Mouse (Mus musculus) spleen, adult 2 months (tissue): Measurements from ENCODE around the gene Pik3cd. TPM values are rescaled to one million over a fixed set of nuclear protein-coding genes. Genes with fewer than 3 reads are reported as not detected.

Source experiments
- DNase-seq, 2 experiments: peaks; one replicate each; pipeline versions ENCODE4 v3.0.0 to v3.0.0-alpha.2; 2012 to 2021; ENCODE audit warnings: low spot score in 2 of 2, low read depth in 1 of 2
- H3K27ac ChIP-seq: fragments of 200-500 bp; 2 replicates; pipeline ENCODE4 v1.5.1; 2012; ENCODE audit warnings: low read length, inconsistent platforms; ENCODE audit not compliant: insufficient read depth
- H3K27me3 ChIP-seq: fragments of 200-500 bp; 2 replicates; pipeline ENCODE4 v1.6.1; 2012; ENCODE audit warnings: mild to moderate bottlenecking, moderate library complexity, low read length, inconsistent platforms; ENCODE audit not compliant: control insufficient read depth, insufficient read depth
- H3K36me3 ChIP-seq: fragments of 200-500 bp; 2 replicates; pipeline ENCODE4 v1.6.1; 2012; ENCODE audit warnings: mild to moderate bottlenecking, low read length, inconsistent platforms; ENCODE audit not compliant: control insufficient read depth, insufficient read depth
- H3K4me1 ChIP-seq: fragments of 200-500 bp; 2 replicates; pipeline ENCODE4 v1.6.1; 2011; ENCODE audit warnings: inconsistent platforms; ENCODE audit not compliant: control insufficient read depth, insufficient read depth, insufficient read length
- H3K4me3 ChIP-seq: fragments of 200-500 bp; 2 replicates; pipeline ENCODE4 v1.5.1; 2011; ENCODE audit warnings: mild to moderate bottlenecking, inconsistent platforms; ENCODE audit not compliant: insufficient read depth, insufficient read length; ENCODE audit errors: extremely low read depth
- CTCF ChIP-seq: fragments of 200-500 bp; IDR thresholded peaks from 2 replicates; pipeline ENCODE4 v1.5.1; 2011; ENCODE audit warnings: mild to moderate bottlenecking, inconsistent platforms; ENCODE audit not compliant: insufficient read depth, insufficient read length, insufficient replicate concordance; ENCODE audit errors: extremely low read depth
- POLR2A ChIP-seq: fragments of 200-500 bp; IDR thresholded peaks from 2 replicates; pipeline ENCODE4 v1.6.1; 2011; ENCODE audit warnings: low read depth, low read length, inconsistent platforms
- WGBS: fragments of 180-500 bp; shearing (Covaris S2); methylation state at CpG from one replicate; pipeline ENCODE4 v1.1.7; 2018; 5-methylcytosine and 5-hydroxymethylcytosine counted together
- polyA plus RNA-seq: library from polyadenylated mRNA; depleted of rRNA; stranded (reverse); fragments of >200 nt; gene quantifications from 2 replicates; pipeline ENCODE4 v1.2.3, GENCODE M21; 2012

The Pik3cd gene
- polyA plus RNA-seq, 1 experiment: 104 TPM

- H3K4me3 ChIP-seq: no peak overlapping the region
- no peak for TF ChIP-seq POLR2A
- TF ChIP-seq CTCF: no peak
- H3K27ac ChIP-seq: peak overlapping the region; percentile 91
- peak in 1 of 2 experiments; percentile 60 for DNase-seq
- H3K4me1 ChIP-seq: peaks cover 34% of the 10 kb centered on the region; the same call in 1 of the 2 replicates
- peaks cover 26% of the 10 kb centered on the region for H3K36me3 ChIP-seq
- no peaks in the 10 kb centered on the region for H3K27me3 ChIP-seq
- WGBS: 10% methylated on average over 6 of the region's 6 CpGs
These were observed 37.2 kb downstream of the Pik3cd start for GRCm38 (mm10) chr4:149665016-149665691.

GRCm38 (mm10) chr4:149663849-149664503 is 38.4 kb downstream of the Pik3cd start:
- peak overlapping the region; percentile 81 for H3K27ac ChIP-seq
- no peaks in the 10 kb centered on the region for H3K27me3 ChIP-seq
- DNase-seq: no peak
- 54% methylated on average over 7 of the region's 7 CpGs for WGBS
- no peak for TF ChIP-seq CTCF
- no peak for TF ChIP-seq POLR2A
- H3K4me1 ChIP-seq: peaks cover 41% of the 10 kb centered on the region
- H3K4me3 ChIP-seq: no peak overlapping the region
- H3K36me3 ChIP-seq: peaks cover 31% of the 10 kb centered on the region

- WGBS: 55% methylated on average over 14 of the region's 14 CpGs
- H3K27me3 ChIP-seq: no peaks in the 10 kb centered on the region
- peak overlapping the region; percentile 34; the same call in 1 of the 2 replicates for H3K27ac ChIP-seq
- TF ChIP-seq POLR2A (no peak), CTCF (no peak)
- H3K4me3 ChIP-seq: no peak overlapping the region
- peaks cover 38% of the 10 kb centered on the region for H3K36me3 ChIP-seq
- H3K4me1 ChIP-seq: peaks cover 48% of the 10 kb centered on the region
- DNase-seq: no peak
These were observed 40.3 kb downstream of the Pik3cd start for GRCm38 (mm10) chr4:149661967-149662589.

GRCm38 (mm10) chr4:149660598-149660997 is 41.8 kb downstream of the Pik3cd start:
- Histone ChIP-seq H3K36me3 (peaks cover 50% of the 10 kb centered on the region), H3K4me3 (no peak overlapping the region), H3K27me3 (no peaks in the 10 kb centered on the region), H3K4me1 (peaks cover 45% of the 10 kb centered on the region), H3K27ac (peak overlapping the region; percentile 15; the same call in 1 of the 2 replicates)
- 72% methylated on average over 7 of the region's 7 CpGs for WGBS
- no peak for TF ChIP-seq POLR2A
- no peak for TF ChIP-seq CTCF
- no peak for DNase-seq

- Histone ChIP-seq H3K4me3 (no peak overlapping the region), H3K4me1 (peaks cover 41% of the 10 kb centered on the region), H3K36me3 (peaks cover 60% of the 10 kb centered on the region), H3K27ac (peak overlapping the region; percentile 72), H3K27me3 (no peaks in the 10 kb centered on the region)
- no peak for DNase-seq
- TF ChIP-seq POLR2A: no peak
- no peak for TF ChIP-seq CTCF
- WGBS: 91% methylated on average over 25 of the region's 25 CpGs
These were observed 42.8 kb downstream of the Pik3cd start for GRCm38 (mm10) chr4:149659495-149660116.

- H3K27ac ChIP-seq: peak overlapping the region; percentile 95
- TF ChIP-seq CTCF: no peak
- no peak for TF ChIP-seq POLR2A
- peak; percentile 84 to 88 for DNase-seq
- peaks cover 74% of the 10 kb centered on the region for H3K36me3 ChIP-seq
- no peak overlapping the region for H3K4me3 ChIP-seq
- H3K27me3 ChIP-seq: no peaks in the 10 kb centered on the region
- WGBS: 14% methylated on average over 11 of the region's 11 CpGs
- peaks cover 30% of the 10 kb centered on the region for H3K4me1 ChIP-seq
These were observed 44.4 kb downstream of the Pik3cd start for GRCm38 (mm10) chr4:149657858-149658416.
